Mouse (Mus musculus) large intestine, adult 2 months (tissue): ENCODE data around the gene Pclo. TPM values are rescaled to one million over a fixed set of nuclear protein-coding genes. Genes with fewer than 3 reads are reported as not detected.
"Not testable (repeated sequence)": the region's sequence is repeated elsewhere in the genome, so short reads cannot be mapped to it uniquely, and the experiment has no call there.

Experiments used
- DNase-seq: peaks from one replicate; pipeline ENCODE4 v3.0.0-alpha.2; 2012; ENCODE audit warnings: low read depth, low spot score
- WGBS: fragments of 180-500 bp; shearing (Covaris S2); methylation state at CpG from one replicate; pipeline ENCODE4 v1.1.7; 2018; 5-methylcytosine and 5-hydroxymethylcytosine counted together
- polyA plus RNA-seq: library from polyadenylated mRNA; depleted of rRNA; stranded (reverse); fragments of >200 nt; gene quantifications from 2 replicates; pipeline ENCODE4 v1.2.3, GENCODE M21; 2012

Gene Pclo
- polyA plus RNA-seq, 1 experiment = 0.10 TPM

DNA sequence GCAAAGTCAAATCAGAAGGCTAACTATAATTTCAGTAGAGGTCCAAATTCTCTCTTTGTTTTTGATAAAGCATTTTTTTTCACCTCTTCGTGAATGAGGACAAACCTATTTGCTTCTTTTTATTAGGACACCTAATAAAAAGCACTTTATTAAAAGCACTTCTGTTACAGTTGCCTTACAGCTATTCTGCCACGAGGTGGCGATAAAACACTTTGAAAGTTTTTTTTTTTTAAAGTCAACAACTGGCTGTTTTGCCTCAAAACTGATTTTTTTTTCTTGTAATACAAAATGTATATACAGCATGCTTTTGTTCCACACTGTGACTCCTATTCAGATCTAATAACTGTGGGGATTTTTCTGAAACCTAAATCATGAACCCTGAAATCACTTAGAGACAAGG lies 388.8 kb downstream of the Pclo start:
- DNase-seq = not testable (repeated sequence)
- 21% methylated on average over 3 of the region's 3 CpGs for WGBS
